Mouse (Mus musculus) olfactory bulb, adult 2 months (tissue): ENCODE data around the gene Katnbl1. TPM values are rescaled to one million over a fixed set of nuclear protein-coding genes. Genes with fewer than 3 reads are reported as not detected.
"Not testable (repeated sequence)": the region's sequence is repeated elsewhere in the genome, so short reads cannot be mapped to it uniquely, and the experiment has no call there.

Experiments
- H3K27ac ChIP-seq: fragments of 200-500 bp; 2 replicates; pipeline ENCODE4 v1.5.1; 2012; ENCODE audit warnings: low read depth, low read length; ENCODE audit not compliant: insufficient read depth
- H3K4me1 ChIP-seq: fragments of 200-500 bp; 2 replicates; pipeline ENCODE4 v1.6.1; 2012; ENCODE audit warnings: low read length; ENCODE audit not compliant: control insufficient read depth, insufficient read depth
- H3K4me3 ChIP-seq: fragments of 200-500 bp; 2 replicates; pipeline ENCODE4 v1.5.1; 2012; ENCODE audit warnings: mild to moderate bottlenecking, low read depth, low read length, moderate library complexity; ENCODE audit not compliant: insufficient read depth
- CTCF ChIP-seq: fragments of 200-500 bp; IDR thresholded peaks from 2 replicates; pipeline ENCODE4 v1.5.1; 2012; ENCODE audit warnings: low read depth, mild to moderate bottlenecking, low read length, moderate library complexity; ENCODE audit not compliant: insufficient read depth
- POLR2A ChIP-seq: fragments of 200-500 bp; IDR thresholded peaks from 2 replicates; pipeline ENCODE4 v1.6.1; 2012; ENCODE audit warnings: mild to moderate bottlenecking, low read depth, low read length, moderate library complexity; ENCODE audit not compliant: insufficient read depth
- WGBS: fragments of 180-500 bp; shearing (Covaris S2); methylation state at CpG from one replicate; pipeline ENCODE4 v1.1.7; 2018; 5-methylcytosine and 5-hydroxymethylcytosine counted together
- polyA plus RNA-seq: library from polyadenylated mRNA; stranded (reverse); fragments of >200 nt; gene quantifications from 2 replicates; pipeline ENCODE4 v1.2.4, GENCODE M21; 2012; ENCODE audit warnings: low replicate concordance; ENCODE audit not compliant: missing spikeins, insufficient read depth, insufficient read length

Katnbl1 gene
- polyA plus RNA-seq, 1 experiment: not detected

DNA sequence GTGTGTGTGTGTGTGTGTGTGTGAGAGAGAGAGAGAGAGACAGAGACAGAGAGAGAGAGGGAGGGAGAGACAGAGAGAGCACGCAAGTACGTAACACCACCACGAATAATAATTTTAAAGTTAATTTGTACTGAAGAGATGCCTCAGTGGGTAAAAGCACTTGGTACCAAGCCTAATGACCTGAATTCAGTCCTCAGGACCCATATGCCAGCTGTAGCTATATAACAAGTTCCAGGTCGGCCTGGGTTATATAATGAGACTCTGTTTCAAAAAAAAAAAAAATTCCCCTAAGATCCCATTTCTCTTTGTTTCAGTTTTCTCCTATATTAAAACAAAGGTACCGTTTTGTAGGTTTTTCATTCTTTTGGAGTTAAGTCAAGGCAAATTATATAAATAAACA is 11.8 kb downstream of the Katnbl1 start:
- H3K4me3 ChIP-seq: no peak overlapping the region
- H3K4me1 ChIP-seq: no peaks in the 10 kb centered on the region
- no peak for TF ChIP-seq CTCF
- TF ChIP-seq POLR2A: no peak
- WGBS: 74% methylated on average over 5 of the region's 5 CpGs
- no peak overlapping the region for H3K27ac ChIP-seq

DNA sequence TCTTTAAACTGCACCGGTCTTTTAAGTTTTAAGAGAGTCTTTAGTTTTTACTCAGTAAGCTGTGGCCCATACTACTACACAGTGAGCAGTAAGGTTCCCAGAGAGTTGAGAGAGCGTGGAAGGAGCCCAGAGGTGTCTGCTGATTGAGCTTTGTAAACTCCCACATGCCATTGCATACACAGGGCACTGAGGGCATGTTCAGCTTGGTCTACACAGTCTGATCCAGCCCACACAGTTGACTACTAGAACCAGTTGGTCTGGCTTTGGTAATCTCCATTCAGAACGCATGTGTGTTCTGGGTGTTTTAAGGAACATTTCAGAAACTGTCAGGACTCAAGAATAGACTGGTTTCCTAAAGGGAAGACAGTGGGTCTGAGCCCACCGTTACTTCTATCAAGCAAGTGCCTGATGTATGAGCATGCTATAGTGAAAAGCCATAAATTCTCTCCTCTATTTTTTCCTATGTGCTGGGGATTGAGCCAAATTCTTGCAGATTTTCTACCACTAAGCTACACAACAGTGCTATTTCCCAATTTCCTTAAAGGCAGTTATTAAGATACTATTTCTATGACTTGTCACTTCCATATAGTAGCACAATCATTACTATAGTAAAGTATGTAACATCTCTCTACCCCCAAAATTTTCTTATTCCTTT is 12.5 kb downstream of the Katnbl1 start:
- Histone ChIP-seq H3K4me1 (no peaks in the 10 kb centered on the region), H3K27ac (no peak overlapping the region), H3K4me3 (no peak overlapping the region)
- TF ChIP-seq POLR2A (no peak), CTCF (no peak)
- WGBS: 76% methylated on average over 4 of the region's 4 CpGs

DNA sequence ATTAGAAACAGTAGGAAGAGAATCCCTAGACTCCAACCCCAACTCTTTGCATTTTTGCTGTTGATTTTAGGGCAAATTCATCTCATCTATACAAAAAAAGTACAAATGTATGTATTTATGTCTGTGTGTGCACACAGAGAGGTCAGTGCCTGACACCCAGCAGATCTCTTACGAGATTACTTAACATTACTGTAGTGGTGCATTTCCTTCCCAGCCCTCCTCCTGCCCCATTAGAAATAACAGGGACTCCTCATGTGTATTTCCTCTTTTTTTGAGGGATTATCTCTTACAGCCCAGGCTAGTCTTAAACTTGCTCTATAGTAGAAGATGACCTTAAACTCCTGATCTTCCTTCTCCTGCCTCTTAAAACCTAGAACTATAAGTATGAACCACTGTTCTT is 13.7 kb downstream of the Katnbl1 start:
- TF ChIP-seq CTCF (no peak), POLR2A (no peak)
- H3K4me1 ChIP-seq: no peaks in the 10 kb centered on the region
- H3K4me3 ChIP-seq: no peak overlapping the region
- WGBS: 83% methylated on average over 1 of the region's 1 CpGs
- no peak overlapping the region for H3K27ac ChIP-seq

- TF ChIP-seq CTCF: no peak
- TF ChIP-seq POLR2A: no peak
- Histone ChIP-seq H3K27ac (no peak overlapping the region), H3K4me1 (no peaks in the 10 kb centered on the region), H3K4me3 (no peak overlapping the region)
Measured at GRCm38 (mm10) chr2:112393958-112394357, 14.9 kb downstream of the Katnbl1 start.

DNA sequence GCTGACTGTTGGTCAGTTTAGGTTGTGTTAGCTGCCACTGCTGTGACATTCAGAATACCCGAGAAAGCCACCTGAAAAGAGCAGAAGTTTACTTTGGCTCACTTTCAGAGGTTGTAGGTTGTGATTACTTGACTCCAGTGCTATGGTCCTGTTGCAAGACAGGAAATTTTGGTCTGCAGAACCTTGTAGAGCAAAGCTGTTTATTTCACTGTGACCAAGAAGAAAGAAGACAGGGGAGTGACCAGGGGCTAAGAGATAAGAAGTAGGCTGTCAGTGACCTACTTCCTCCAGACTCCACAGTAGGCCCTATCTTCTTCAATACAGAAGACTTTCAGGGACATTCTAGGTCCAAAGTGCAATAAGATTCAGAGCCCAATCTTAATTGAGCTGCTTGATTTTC is 17.6 kb downstream of the Katnbl1 start:
- TF ChIP-seq CTCF (no peak), POLR2A (no peak)
- Histone ChIP-seq H3K4me1 (no peaks in the 10 kb centered on the region), H3K4me3 (no peak overlapping the region), H3K27ac (no peak overlapping the region)
- 62% methylated on average over 1 of the region's 1 CpGs for WGBS

DNA sequence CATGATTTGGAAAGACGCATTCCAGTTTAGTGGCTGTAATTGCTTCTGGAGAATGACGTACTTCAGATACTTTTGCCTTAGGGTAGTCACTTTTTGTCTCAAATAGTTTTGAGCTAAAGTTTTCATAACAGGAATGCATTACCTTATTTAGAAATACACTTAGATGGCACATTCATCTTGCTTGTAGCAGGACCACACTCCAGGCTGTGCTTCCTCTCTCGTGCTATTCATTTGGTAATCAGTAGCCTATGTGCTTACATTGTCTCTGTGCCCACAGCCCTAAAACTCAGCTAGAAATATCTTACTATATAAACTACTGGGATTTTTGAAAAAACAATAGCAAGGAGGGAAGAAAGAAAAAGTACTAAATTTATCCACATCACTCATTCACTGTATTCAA is 28.0 kb downstream of the Katnbl1 start:
- Histone ChIP-seq H3K4me1 (no peaks in the 10 kb centered on the region), H3K27ac (no peak overlapping the region), H3K4me3 (no peak overlapping the region)
- TF ChIP-seq POLR2A (no peak), CTCF (no peak)
- whole genome bisulfite sequencing: 87% methylated on average over 3 of the region's 3 CpGs

- no peaks in the 10 kb centered on the region for H3K4me1 ChIP-seq
- 78% methylated on average over 3 of the region's 3 CpGs for WGBS
- TF ChIP-seq CTCF (no peak), POLR2A (no peak)
- no peak overlapping the region for H3K27ac ChIP-seq
- H3K4me3 ChIP-seq: no peak overlapping the region
Measured at GRCm38 (mm10) chr2:112425308-112425707, 46.3 kb downstream of the Katnbl1 start.

GRCm38 (mm10) chr2:112428534-112428933 is 49.5 kb downstream of the Katnbl1 start:
- 93% methylated on average over 3 of the region's 3 CpGs for WGBS
- not testable (repeated sequence) for H3K27ac ChIP-seq, H3K4me3 ChIP-seq, H3K4me1 ChIP-seq

- H3K4me1 ChIP-seq: no peaks in the 10 kb centered on the region
- no peak overlapping the region for H3K27ac ChIP-seq
- H3K4me3 ChIP-seq: no peak overlapping the region
- no peak for TF ChIP-seq POLR2A
- TF ChIP-seq CTCF: no peak
- WGBS: 91% methylated on average over 4 of the region's 4 CpGs
Measured at GRCm38 (mm10) chr2:112429665-112430064, 50.7 kb downstream of the Katnbl1 start.

DNA sequence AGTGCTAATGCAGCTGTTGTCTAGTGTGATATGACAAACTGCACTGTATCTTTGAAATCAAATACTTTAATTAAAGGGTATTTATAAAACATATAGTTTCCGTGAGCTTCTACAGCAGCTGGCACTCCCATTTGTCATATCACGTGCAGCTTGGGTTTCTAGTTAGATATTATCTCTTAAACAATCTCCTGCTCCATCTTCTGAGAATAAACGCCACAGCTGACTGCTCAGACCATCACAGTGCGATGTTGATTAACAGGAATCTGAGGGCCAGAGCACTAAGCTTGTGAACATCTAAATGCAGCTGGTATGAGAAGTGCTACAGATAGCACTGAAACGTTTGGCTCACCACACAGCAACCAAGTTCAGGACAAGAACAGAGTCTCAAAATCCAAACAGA is 51.4 kb downstream of the Katnbl1 start:
- no peak for TF ChIP-seq POLR2A
- no peak for TF ChIP-seq CTCF
- H3K4me3 ChIP-seq: no peak overlapping the region
- 76% methylated on average over 5 of the region's 5 CpGs for WGBS

More for the DNA sequence above, 51.4 kb downstream of the Katnbl1 start:
- no peaks in the 10 kb centered on the region for H3K4me1 ChIP-seq
- H3K27ac ChIP-seq: no peak overlapping the region
